Mouse (Mus musculus) Patski (cell line): ENCODE measurements at regions not wholly inside any gene's neighbourhood (a gene's known extent, or its start where the extent isn't known, plus 50 kb on each side); places are given as distances from the start of the nearest gene placed in this dataset.

Experiments
- ATAC-seq: fragments of 100-300 bp; one replicate; pipeline ENCODE4 v1.8.0; 2021
- CTCF ChIA-PET: fragments of 350-600 bp; sonication (Branson Sonifier 250); formaldehyde crosslinking; loops from one replicate; lab custom pipeline; 2022; ENCODE audit warnings: inconsistent platforms; lab: Charles Lee
- POLR2A ChIA-PET: fragments of 350-600 bp; sonication (Branson Sonifier 250); formaldehyde crosslinking; loops from one replicate; lab custom pipeline; 2022; ENCODE audit warnings: antibody characterized with exemption, inconsistent platforms; lab: Charles Lee
- DNase-seq: peaks from one replicate; pipeline ENCODE4 v3.0.0-alpha.2; 2011; ENCODE audit warnings: low read depth, low spot score
- H3K27me3 ChIP-seq: fragments of 371-371 bp; one replicate; pipeline ENCODE4 v1.5.1; 2021
- CTCF ChIP-seq: fragments of 100-300 bp; IDR thresholded peaks from one replicate; pipeline ENCODE4 v1.5.1; 2021
- in situ Hi-C: fragments of 300-500 bp; cut with MboI; formaldehyde crosslinking; loops from 3 replicates; pipeline ENCODE4 v1.11.1; 2018; ENCODE audit warnings: low pct_unique_long_range_greater_than_20kb, mixed read lengths

GRCm38 (mm10) chr10:106273335-106273734, 196.8 kb upstream of the Ppfia2 start:
- no peaks in the 10 kb centered on the region for H3K27me3 ChIP-seq
- in situ Hi-C loops, result no loop called here
- DNase-seq (no peak), ATAC-seq (no peak)
- TF ChIP-seq CTCF, result no peak
- ChIA-PET POLR2A (no interaction called here), CTCF (no interaction called here)

GRCm38 (mm10) chr10:106289951-106290350, 180.2 kb upstream of the Ppfia2 start:
- no peaks in the 10 kb centered on the region for H3K27me3 ChIP-seq
- in situ Hi-C loops, result no loop called here
- ChIA-PET CTCF (no interaction called here), POLR2A (no interaction called here)
- DNase-seq (no peak), ATAC-seq (no peak)
- no peak for TF ChIP-seq CTCF

DNA sequence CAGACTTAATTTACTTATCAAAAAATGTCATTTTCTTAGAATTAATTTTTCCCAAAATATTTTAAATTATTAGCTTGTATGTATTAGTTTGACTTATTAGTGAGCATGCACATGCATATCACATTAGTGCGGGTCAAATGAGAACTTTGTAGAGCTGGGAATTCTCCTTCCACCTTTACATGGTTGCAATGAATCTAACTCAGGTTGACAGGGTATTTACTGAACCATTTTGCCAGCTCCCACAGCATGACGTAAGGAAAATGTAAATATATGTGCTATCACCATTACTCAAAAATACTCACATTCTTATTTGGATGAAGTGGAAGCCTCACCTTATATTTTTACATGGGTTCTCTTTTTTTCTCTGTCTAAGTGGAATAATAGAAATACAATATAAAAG, 179.4 kb upstream of the Ppfia2 start:
- no peak for DNase-seq
- CTCF ChIA-PET, result no interaction called here
- in situ Hi-C loops, result no loop called here
- ATAC-seq, result no peak
- TF ChIP-seq CTCF, result no peak
- POLR2A ChIA-PET, result no interaction called here
- no peaks in the 10 kb centered on the region for H3K27me3 ChIP-seq

DNA sequence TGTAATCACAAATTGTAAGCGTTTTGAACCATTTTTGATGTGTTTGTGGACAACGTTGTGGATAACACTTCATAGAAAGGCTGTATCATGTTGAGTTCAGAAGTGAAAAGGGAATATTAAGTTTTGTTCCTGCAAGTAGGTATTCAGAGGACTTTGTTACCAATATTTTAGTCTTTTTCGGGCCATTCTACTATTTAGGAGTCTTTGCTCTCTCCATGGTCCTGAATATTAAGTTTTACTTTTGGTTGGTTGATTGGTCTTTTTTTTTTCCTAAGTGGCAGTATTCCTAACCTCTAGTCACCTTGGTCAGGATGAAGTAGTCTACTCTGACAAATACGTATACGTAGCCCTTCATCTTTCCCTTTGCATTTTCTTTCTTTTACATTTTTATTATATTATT, 174.6 kb upstream of the Ppfia2 start:
- CTCF ChIA-PET, result no interaction called here
- ATAC-seq, result no peak
- DNase-seq, result no peak
- POLR2A ChIA-PET, result no interaction called here
- TF ChIP-seq CTCF, result no peak
- H3K27me3 ChIP-seq, result no peaks in the 10 kb centered on the region
- in situ Hi-C loops, result no loop called here

- CTCF ChIA-PET, result no interaction called here
- ATAC-seq (no peak), DNase-seq (no peak)
- POLR2A ChIA-PET, result no interaction called here
- no peak for TF ChIP-seq CTCF
- in situ Hi-C loops, result no loop called here
- H3K27me3 ChIP-seq, result no peaks in the 10 kb centered on the region
Observed at GRCm38 (mm10) chr10:106335166-106335565, 135.0 kb upstream of the Ppfia2 start.

DNA sequence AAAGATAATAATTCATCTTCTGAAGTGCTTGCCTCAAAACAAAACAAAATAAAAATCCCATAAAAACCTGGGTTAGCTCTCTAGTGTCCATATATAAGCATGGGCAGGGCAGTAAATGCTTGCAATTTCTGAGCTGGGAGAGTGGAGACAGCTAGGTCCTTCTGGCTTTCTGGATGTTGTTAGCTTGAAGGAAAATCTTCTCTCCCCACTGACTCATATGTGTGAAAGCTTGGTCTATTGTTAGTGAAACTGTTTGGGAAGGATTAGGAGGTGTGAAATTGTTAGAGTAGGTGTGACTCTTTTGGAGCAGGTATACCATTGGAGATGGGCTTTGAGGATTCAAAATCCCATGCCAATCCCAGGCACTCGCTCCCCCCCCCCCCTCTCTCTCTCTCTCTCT, 118.5 kb upstream of the Ppfia2 start:
- no peak for TF ChIP-seq CTCF
- H3K27me3 ChIP-seq, result no peaks in the 10 kb centered on the region
- ATAC-seq (no peak), DNase-seq (no peak)
- in situ Hi-C loops, result no loop called here
- POLR2A ChIA-PET, result no interaction called here
- CTCF ChIA-PET, result no interaction called here

DNA sequence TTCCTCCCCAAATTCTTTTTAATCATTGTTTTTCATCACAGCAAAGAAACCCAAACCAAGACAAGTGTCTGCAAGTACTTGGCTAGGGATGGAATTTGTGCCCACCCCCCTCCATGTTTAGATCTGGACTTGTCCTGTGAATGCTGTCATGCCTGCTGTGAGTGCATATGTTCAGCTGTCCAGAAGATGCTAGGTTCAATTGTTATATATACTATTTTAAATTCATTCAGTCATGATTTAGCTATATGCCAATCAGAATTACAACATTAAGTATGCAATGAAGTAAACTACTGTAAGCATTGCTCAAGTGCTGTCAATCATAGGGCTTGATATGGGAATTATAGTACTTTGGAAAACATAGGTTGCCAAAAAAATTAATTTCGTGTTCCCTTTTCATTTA, 94.5 kb upstream of the Ppfia2 start:
- in situ Hi-C loops, result no loop called here
- ATAC-seq (no peak), DNase-seq (no peak)
- ChIA-PET POLR2A (no interaction called here), CTCF (no interaction called here)
- TF ChIP-seq CTCF, result no peak
- H3K27me3 ChIP-seq, result no peaks in the 10 kb centered on the region

DNA sequence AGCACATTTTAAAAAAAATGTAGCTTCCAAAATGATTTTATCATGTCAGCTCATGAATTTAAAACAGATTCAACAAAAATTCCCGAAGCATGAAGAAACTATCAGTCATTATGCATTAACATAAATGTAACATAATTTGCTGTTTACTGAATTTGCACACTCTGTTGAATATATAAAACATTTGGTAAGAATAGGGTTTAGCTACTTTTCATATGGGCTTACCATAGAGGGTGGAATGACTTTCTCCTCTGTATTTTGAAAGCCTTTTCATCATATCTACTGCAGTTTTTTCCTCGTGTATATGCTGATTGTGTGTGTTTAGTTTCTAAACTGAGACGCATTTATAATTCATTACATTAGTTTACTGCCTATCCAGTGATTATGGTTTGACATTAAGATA, 94.0 kb upstream of the Ppfia2 start:
- H3K27me3 ChIP-seq, result no peaks in the 10 kb centered on the region
- TF ChIP-seq CTCF, result no peak
- POLR2A ChIA-PET, result no interaction called here
- in situ Hi-C loops, result no loop called here
- DNase-seq, result no peak
- CTCF ChIA-PET, result no interaction called here
- no peak for ATAC-seq

DNA sequence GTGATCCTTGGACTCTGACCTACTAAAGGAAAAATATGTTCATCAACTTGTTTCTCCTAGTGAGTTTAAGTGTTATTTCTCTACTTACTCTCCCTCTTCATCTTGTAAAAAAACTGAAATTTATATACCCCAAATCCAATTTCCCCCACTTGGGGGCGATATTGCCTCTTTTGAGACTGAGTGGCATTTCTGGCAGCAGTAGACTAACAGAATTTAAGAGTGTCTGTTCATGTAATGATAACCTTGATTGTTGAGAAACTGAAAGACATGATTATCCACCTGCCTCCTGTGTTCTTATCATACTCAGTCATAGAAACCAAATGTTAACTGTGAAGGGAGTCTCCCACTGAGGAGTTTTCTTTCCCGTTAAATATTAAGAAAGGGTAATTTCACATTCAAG, 89.5 kb upstream of the Ppfia2 start:
- in situ Hi-C loops, result no loop called here
- ChIA-PET POLR2A (no interaction called here), CTCF (no interaction called here)
- TF ChIP-seq CTCF, result no peak
- H3K27me3 ChIP-seq, result no peaks in the 10 kb centered on the region
- DNase-seq (no peak), ATAC-seq (no peak)

GRCm38 (mm10) chr10:106408705-106409104, 61.4 kb upstream of the Ppfia2 start:
- H3K27me3 ChIP-seq, result no peaks in the 10 kb centered on the region
- no peak for TF ChIP-seq CTCF
- ChIA-PET POLR2A (no interaction called here), CTCF (no interaction called here)
- in situ Hi-C loops, result no loop called here
- no peak for ATAC-seq
- no peak for DNase-seq

DNA sequence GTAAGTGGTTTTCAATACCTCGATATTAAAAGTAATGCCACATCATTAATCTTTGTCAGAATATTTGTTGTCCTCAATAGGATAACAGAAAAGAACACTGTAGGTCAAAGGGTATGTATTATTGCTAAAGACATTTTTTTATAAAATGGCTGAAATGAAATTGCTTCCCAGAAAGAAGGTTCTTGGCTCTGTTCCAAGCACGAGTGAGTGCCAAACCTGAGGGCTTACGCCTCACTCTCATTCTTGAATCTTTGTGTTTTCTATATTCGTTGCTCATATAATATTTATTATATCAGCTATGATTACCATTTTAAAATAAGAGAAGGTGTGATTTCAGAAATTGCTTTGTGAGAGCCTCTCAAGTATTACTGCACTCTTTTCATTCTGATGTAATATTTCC, 57.0 kb upstream of the Ppfia2 start:
- ATAC-seq (no peak), DNase-seq (no peak)
- POLR2A ChIA-PET, result no interaction called here
- TF ChIP-seq CTCF, result no peak
- CTCF ChIA-PET, result no interaction called here
- no peaks in the 10 kb centered on the region for H3K27me3 ChIP-seq
- in situ Hi-C loops, result no loop called here

GRCm38 (mm10) chr10:106414990-106415389, 55.1 kb upstream of the Ppfia2 start:
- DNase-seq (no peak), ATAC-seq (no peak)
- CTCF ChIA-PET, result interaction anchor here (0.8 kb wide), 1 partner anchor 345 kb away, joined by 3 read pairs; no protein-coding TSS in a partner anchor
- H3K27me3 ChIP-seq, result no peaks in the 10 kb centered on the region
- POLR2A ChIA-PET, result no interaction called here
- in situ Hi-C loops, result no loop called here
- no peak for TF ChIP-seq CTCF
